Mouse (Mus musculus): ENCODE results near the gene Chchd4. TPM values are rescaled to one million over a fixed set of nuclear protein-coding genes. Genes with fewer than 3 reads are reported as not detected.

Chchd4 gene
- polyA plus RNA-seq, 1 experiment: 20.3 TPM

DNA sequence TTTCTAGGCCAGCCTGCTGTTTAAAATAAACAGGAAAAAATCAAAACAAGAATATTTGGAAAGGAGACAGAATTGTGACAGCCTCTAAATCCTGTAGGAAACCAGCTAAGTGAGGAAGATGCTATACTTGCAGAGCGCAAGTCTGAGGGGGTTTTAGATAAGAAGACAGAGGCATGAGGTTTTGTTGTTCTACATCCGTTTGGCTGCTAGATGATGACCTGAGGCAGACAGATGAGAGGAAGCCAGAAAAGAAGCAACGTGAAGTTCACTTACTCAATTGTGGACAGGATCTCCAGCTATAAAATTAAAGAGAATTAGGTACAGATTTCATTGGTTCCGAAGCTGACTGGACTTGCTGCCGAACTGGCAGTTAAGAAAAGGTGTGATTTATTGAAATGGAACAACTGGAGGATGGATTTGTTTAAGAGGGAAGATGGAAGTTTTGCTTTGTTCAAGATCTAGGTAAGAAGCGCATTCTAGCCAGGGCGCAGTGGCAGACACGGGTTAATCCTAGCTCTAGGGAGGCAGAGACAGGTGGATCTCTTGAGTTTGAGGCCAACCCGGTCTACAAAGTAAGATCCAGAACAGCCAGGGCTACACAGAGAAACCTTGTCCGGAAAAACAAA, 41.5 kb upstream of the Chchd4 start:
- peak overlapping the region; percentile 95 for H3K4me3 ChIP-seq (ENCODE audit: insufficient read depth, poor library complexity, severe bottlenecking)
- TF ChIP-seq MAX (IDR thresholded peaks at IDR 0.05): no peak
- no peak for TF ChIP-seq USF1 (IDR thresholded peaks at IDR 0.05; ENCODE audit: low read depth)
- TF ChIP-seq CTCF (IDR thresholded peaks at IDR 0.05; ENCODE audit: control insufficient read depth, insufficient read depth, insufficient read length): no peak
- TF ChIP-seq MYOG (IDR thresholded peaks at IDR 0.05; ENCODE audit: control insufficient read depth, extremely low read depth, insufficient read length): no peak
- TF ChIP-seq CEBPB (IDR thresholded peaks at IDR 0.05; ENCODE audit: low read depth): no peak
- no peak for TF ChIP-seq FOSL1 (IDR thresholded peaks at IDR 0.05; ENCODE audit: insufficient read depth, low read length, poor library complexity, severe bottlenecking)
- no peak for TF ChIP-seq MYOD1 (IDR thresholded peaks at IDR 0.05; ENCODE audit: control insufficient read depth, insufficient read length, low read depth)
- H3K36me3 ChIP-seq (ENCODE audit: control insufficient read depth, insufficient read depth): peaks cover 28% of the 10 kb centered on the region
- H3K79me3 ChIP-seq (ENCODE audit: low read depth): peaks cover 18% of the 10 kb centered on the region
- no peaks in the 10 kb centered on the region for H3K27me3 ChIP-seq (ENCODE audit: control insufficient read depth, insufficient read depth, insufficient read length)
- peaks cover 49% of the 10 kb centered on the region for H3K79me2 ChIP-seq (ENCODE audit: control insufficient read depth, insufficient read depth)
- peak overlapping the region; percentile 100 for H3ac ChIP-seq (ENCODE audit: control insufficient read depth, insufficient read length, low read depth)

DNA sequence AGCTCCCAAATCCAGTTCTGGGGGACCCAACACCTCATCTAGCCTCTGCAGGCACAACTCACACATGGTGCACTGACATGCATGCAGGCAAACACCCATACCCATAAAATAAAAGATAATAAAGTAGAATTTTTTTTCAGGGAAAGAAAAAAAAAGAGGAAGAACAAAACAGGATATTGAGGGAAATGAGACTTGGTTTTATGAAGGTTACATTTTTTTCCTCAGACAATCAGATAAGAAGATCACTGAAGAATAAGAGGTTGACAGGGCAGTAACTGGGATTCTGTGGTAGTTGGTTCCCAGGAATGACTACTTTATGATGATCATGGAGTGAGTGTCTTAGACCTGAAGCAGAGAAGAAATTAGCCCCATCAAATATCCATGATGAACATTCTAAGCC, 40.8 kb upstream of the Chchd4 start:
- Histone ChIP-seq H3K79me3 (ENCODE audit: low read depth) (peaks cover 18% of the 10 kb centered on the region), H3K27me3 (ENCODE audit: control insufficient read depth, insufficient read depth, insufficient read length) (no peaks in the 10 kb centered on the region), H3ac (ENCODE audit: control insufficient read depth, insufficient read length, low read depth) (no peak overlapping the region), H3K36me3 (ENCODE audit: control insufficient read depth, insufficient read depth) (peaks cover 21% of the 10 kb centered on the region), H3K4me3 (ENCODE audit: insufficient read depth, poor library complexity, severe bottlenecking) (no peak overlapping the region), H3K79me2 (ENCODE audit: control insufficient read depth, insufficient read depth) (peaks cover 48% of the 10 kb centered on the region)
- TF ChIP-seq FOSL1 (IDR thresholded peaks at IDR 0.05; ENCODE audit: insufficient read depth, low read length, poor library complexity, severe bottlenecking): no peak
- TF ChIP-seq USF1 (IDR thresholded peaks at IDR 0.05; ENCODE audit: low read depth): no peak

DNA sequence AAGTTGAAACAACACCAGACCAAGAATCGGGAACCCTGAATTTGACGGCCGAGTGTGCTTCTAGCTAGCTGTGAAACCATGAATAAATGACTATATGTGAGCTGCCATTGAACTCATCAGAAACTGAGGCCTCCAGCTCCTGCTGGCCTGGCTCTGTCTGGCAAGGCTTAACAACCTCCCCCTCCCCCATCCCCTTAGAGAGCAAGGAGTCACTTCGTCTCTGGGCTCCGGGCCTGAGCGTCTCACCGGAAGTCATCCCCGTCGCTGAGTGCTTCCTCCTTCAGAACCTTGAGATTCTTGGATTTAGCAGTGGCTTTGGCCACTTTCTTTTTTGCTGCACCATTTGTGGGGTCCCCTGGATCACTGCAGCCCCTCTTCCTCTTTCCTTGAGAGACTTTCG, 36.9 kb upstream of the Chchd4 start:
- H3K27me3 ChIP-seq (ENCODE audit: control insufficient read depth, insufficient read depth, insufficient read length): no peaks in the 10 kb centered on the region
- TF ChIP-seq FOSL1 (IDR thresholded peaks at IDR 0.05; ENCODE audit: insufficient read depth, low read length, poor library complexity, severe bottlenecking): no peak
- no peak for TF ChIP-seq MAX (IDR thresholded peaks at IDR 0.05)
- TF ChIP-seq USF1 (IDR thresholded peaks at IDR 0.05; ENCODE audit: low read depth): no peak
- TF ChIP-seq CTCF (IDR thresholded peaks at IDR 0.05; ENCODE audit: control insufficient read depth, insufficient read depth, insufficient read length): no peak
- no peak for TF ChIP-seq CEBPB (IDR thresholded peaks at IDR 0.05; ENCODE audit: low read depth)
- no peak for TF ChIP-seq MYOD1 (IDR thresholded peaks at IDR 0.05; ENCODE audit: control insufficient read depth, insufficient read length, low read depth)
- TF ChIP-seq MYOG (IDR thresholded peaks at IDR 0.05; ENCODE audit: control insufficient read depth, extremely low read depth, insufficient read length): no peak
- H3K79me3 ChIP-seq (ENCODE audit: low read depth): no peaks in the 10 kb centered on the region
- no peak overlapping the region for H3K4me3 ChIP-seq (ENCODE audit: insufficient read depth, poor library complexity, severe bottlenecking)
- peaks cover 13% of the 10 kb centered on the region for H3K79me2 ChIP-seq (ENCODE audit: control insufficient read depth, insufficient read depth)
- H3ac ChIP-seq (ENCODE audit: control insufficient read depth, insufficient read length, low read depth): no peak overlapping the region
- H3K36me3 ChIP-seq (ENCODE audit: control insufficient read depth, insufficient read depth): peaks cover 10% of the 10 kb centered on the region

DNA sequence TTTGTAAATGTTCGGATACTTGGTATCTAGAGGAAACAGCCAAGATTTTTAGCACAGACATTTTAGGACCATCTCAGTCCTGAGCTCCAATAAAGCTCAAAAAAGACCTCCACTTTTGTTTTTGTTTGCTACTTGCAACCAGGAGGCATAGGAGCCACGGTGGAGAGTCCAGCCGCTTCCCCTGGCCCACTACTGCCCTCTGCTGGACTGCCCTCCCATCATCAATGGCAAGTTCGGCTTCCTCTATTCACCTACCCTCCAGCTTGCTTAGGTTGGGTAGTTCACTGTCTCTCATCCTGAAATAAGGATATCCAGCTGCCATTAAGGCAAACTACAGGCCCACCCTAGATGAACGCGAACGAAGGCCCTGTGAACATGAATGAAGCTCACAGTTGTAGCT, 36.0 kb upstream of the Chchd4 start:
- peaks cover 4% of the 10 kb centered on the region for H3K79me2 ChIP-seq (ENCODE audit: control insufficient read depth, insufficient read depth)
- no peak overlapping the region for H3K4me3 ChIP-seq (ENCODE audit: insufficient read depth, poor library complexity, severe bottlenecking)
- peaks cover 12% of the 10 kb centered on the region for H3K36me3 ChIP-seq (ENCODE audit: control insufficient read depth, insufficient read depth)
- TF ChIP-seq MYOD1 (IDR thresholded peaks at IDR 0.05; ENCODE audit: control insufficient read depth, insufficient read length, low read depth) (no peak), MYOG (IDR thresholded peaks at IDR 0.05; ENCODE audit: control insufficient read depth, extremely low read depth, insufficient read length) (no peak), CTCF (IDR thresholded peaks at IDR 0.05; ENCODE audit: control insufficient read depth, insufficient read depth, insufficient read length) (peak; percentile 91), CEBPB (IDR thresholded peaks at IDR 0.05; ENCODE audit: low read depth) (no peak), FOSL1 (IDR thresholded peaks at IDR 0.05; ENCODE audit: insufficient read depth, low read length, poor library complexity, severe bottlenecking) (no peak), MAX (IDR thresholded peaks at IDR 0.05) (no peak)
- H3ac ChIP-seq (ENCODE audit: control insufficient read depth, insufficient read length, low read depth): no peak overlapping the region
- no peaks in the 10 kb centered on the region for H3K79me3 ChIP-seq (ENCODE audit: low read depth)
- no peaks in the 10 kb centered on the region for H3K27me3 ChIP-seq (ENCODE audit: control insufficient read depth, insufficient read depth, insufficient read length)

DNA sequence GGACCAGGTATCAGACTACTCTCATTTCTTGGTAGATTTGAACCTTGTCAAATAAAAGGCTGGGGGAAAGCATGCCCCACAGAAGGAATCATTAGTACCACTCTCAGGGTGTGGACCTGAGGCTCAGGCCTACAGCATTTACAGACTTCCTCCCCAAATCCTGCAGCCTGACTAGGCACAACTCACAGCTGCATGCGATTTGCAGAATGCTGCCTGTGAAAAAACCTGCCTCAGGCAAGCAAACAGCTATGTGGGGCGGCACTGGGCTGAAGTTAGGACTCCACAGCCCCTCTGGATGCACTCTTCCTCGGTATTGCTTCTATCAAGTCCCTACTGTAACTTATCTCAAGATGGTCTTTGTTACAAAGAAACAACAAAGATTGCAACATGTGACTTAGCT, 34.7 kb upstream of the Chchd4 start:
- Histone ChIP-seq H3K79me2 (ENCODE audit: control insufficient read depth, insufficient read depth) (no peaks in the 10 kb centered on the region), H3K79me3 (ENCODE audit: low read depth) (no peaks in the 10 kb centered on the region), H3K36me3 (ENCODE audit: control insufficient read depth, insufficient read depth) (peaks cover 15% of the 10 kb centered on the region), H3ac (ENCODE audit: control insufficient read depth, insufficient read length, low read depth) (no peak overlapping the region), H3K27me3 (ENCODE audit: control insufficient read depth, insufficient read depth, insufficient read length) (no peaks in the 10 kb centered on the region), H3K4me3 (ENCODE audit: insufficient read depth, poor library complexity, severe bottlenecking) (no peak overlapping the region)
- TF ChIP-seq USF1 (IDR thresholded peaks at IDR 0.05; ENCODE audit: low read depth): no peak
- TF ChIP-seq MAX (IDR thresholded peaks at IDR 0.05): no peak
- TF ChIP-seq CTCF (IDR thresholded peaks at IDR 0.05; ENCODE audit: control insufficient read depth, insufficient read depth, insufficient read length): no peak
- TF ChIP-seq MYOD1 (IDR thresholded peaks at IDR 0.05; ENCODE audit: control insufficient read depth, insufficient read length, low read depth): no peak
- no peak for TF ChIP-seq MYOG (IDR thresholded peaks at IDR 0.05; ENCODE audit: control insufficient read depth, extremely low read depth, insufficient read length)
- TF ChIP-seq CEBPB (IDR thresholded peaks at IDR 0.05; ENCODE audit: low read depth): no peak
- no peak for TF ChIP-seq FOSL1 (IDR thresholded peaks at IDR 0.05; ENCODE audit: insufficient read depth, low read length, poor library complexity, severe bottlenecking)

DNA sequence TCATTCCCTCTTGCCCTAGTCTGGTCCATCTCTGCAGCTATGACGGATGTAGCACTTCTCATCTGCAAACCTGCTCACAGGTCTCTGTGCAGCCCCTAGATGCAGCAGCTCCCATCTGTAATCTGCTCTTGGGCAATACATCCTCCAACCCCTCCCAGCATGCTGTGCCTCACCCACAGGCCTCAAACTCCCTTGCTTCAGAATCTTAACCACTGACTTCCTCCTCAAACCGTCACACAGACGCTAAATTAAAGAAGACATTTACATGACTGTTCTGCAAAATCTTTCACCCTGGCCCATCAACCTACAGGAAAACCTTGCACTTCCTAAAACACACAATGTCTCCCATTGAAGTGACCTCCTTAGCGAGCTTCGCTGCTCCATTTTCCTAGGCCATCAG, 32.7 kb upstream of the Chchd4 start:
- Histone ChIP-seq H3K27me3 (ENCODE audit: control insufficient read depth, insufficient read depth, insufficient read length) (no peaks in the 10 kb centered on the region), H3K79me3 (ENCODE audit: low read depth) (no peaks in the 10 kb centered on the region), H3K79me2 (ENCODE audit: control insufficient read depth, insufficient read depth) (no peaks in the 10 kb centered on the region), H3ac (ENCODE audit: control insufficient read depth, insufficient read length, low read depth) (no peak overlapping the region), H3K4me3 (ENCODE audit: insufficient read depth, poor library complexity, severe bottlenecking) (no peak overlapping the region), H3K36me3 (ENCODE audit: control insufficient read depth, insufficient read depth) (peaks cover 19% of the 10 kb centered on the region)
- TF ChIP-seq MAX (IDR thresholded peaks at IDR 0.05) (no peak), CTCF (IDR thresholded peaks at IDR 0.05; ENCODE audit: control insufficient read depth, insufficient read depth, insufficient read length) (no peak), FOSL1 (IDR thresholded peaks at IDR 0.05; ENCODE audit: insufficient read depth, low read length, poor library complexity, severe bottlenecking) (no peak), MYOG (IDR thresholded peaks at IDR 0.05; ENCODE audit: control insufficient read depth, extremely low read depth, insufficient read length) (no peak), USF1 (IDR thresholded peaks at IDR 0.05; ENCODE audit: low read depth) (no peak)

All from C2C12 (cell line).